Mouse (Mus musculus) right cerebral cortex, adult 2 months (tissue): ENCODE data around the gene Mep1a.

Experiments used
- DNase-seq, 2 experiments: peaks; one replicate each; pipeline ENCODE4 v3.0.0; 2021 to 2022; ENCODE audit warnings: low spot score in 2 of 2

Gene Mep1a

GRCm38 (mm10) chr17:43485982-43486381, 16.6 kb downstream of the Mep1a start:
- no peak for DNase-seq

- no peak for DNase-seq
Observed at GRCm38 (mm10) chr17:43477621-43478020, 25.0 kb downstream of the Mep1a start.

GRCm38 (mm10) chr17:43474775-43475174, 27.8 kb downstream of the Mep1a start:
- DNase-seq = no peak

- no peak for DNase-seq
Observed at GRCm38 (mm10) chr17:43472558-43472957, 30.1 kb downstream of the Mep1a start.

GRCm38 (mm10) chr17:43470039-43470438, 32.6 kb downstream of the Mep1a start:
- DNase-seq = no peak

- peak; percentile 68 to 76 for DNase-seq
Observed at GRCm38 (mm10) chr17:43460245-43461181, 42.1 kb downstream of the Mep1a start.

- DNase-seq = no peak
Observed at GRCm38 (mm10) chr17:43459737-43460230, 42.8 kb downstream of the Mep1a start.

GRCm38 (mm10) chr17:43458598-43458997, 44.0 kb downstream of the Mep1a start:
- DNase-seq = peak; percentile 75 to 79

GRCm38 (mm10) chr17:43451216-43451615, 51.4 kb downstream of the Mep1a start:
- DNase-seq = no peak

GRCm38 (mm10) chr17:43434485-43434884, 68.1 kb downstream of the Mep1a start:
- no peak for DNase-seq

- DNase-seq = no peak
Observed at GRCm38 (mm10) chr17:43431692-43432091, 70.9 kb downstream of the Mep1a start.
